Mouse (Mus musculus): ENCODE results near the gene Hfe2. TPM values are rescaled to one million over a fixed set of nuclear protein-coding genes. Genes with fewer than 3 reads are reported as not detected.

The Hfe2 gene
- polyA plus RNA-seq, 1 experiment from 2014 or later: 0.13 TPM

DNA sequence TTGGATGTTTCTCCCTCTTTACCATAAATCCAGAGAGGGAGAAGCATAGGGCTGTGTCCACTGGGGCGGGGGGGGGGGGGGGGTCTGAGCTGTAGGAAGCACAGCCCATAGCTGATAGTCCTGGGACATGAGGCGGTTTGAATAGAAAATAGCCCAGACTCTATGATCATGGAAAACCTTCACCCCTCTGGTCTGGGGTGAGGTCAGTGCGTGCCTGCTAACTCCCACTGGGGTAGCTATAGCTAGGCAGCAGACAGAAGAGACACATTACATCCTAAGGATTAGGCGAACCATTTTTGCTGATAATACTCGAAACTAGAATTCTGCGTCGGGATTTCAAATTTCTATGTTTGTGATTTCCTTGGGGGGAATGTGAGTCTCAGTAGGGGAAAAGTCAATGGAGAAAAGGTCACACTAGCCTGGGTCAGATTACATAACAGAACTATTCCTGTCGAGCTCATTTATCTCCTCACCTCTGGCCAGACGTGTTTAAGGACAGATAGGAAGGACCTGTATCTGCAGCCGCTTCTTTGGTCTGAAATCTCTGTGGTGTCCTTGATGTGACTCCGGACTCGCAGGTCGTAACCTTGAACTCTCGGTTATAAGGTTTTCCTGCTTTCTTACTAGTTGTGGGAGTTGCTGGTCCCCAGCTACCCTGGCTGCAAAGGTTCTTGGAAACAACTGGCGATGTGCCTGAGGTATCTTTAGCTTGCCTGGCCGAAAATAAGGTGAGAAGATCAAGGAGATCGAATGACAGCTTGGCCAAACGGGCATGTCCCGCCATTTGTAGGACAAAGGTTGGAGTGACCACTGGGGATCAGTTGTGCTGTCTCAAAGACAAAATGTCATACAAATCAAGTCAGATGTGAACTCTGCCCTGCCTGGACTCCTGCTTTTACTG is 48.9 kb downstream of the Hfe2 start:
- no peak for DNase-seq (ENCODE audit: low spot score)

DNA sequence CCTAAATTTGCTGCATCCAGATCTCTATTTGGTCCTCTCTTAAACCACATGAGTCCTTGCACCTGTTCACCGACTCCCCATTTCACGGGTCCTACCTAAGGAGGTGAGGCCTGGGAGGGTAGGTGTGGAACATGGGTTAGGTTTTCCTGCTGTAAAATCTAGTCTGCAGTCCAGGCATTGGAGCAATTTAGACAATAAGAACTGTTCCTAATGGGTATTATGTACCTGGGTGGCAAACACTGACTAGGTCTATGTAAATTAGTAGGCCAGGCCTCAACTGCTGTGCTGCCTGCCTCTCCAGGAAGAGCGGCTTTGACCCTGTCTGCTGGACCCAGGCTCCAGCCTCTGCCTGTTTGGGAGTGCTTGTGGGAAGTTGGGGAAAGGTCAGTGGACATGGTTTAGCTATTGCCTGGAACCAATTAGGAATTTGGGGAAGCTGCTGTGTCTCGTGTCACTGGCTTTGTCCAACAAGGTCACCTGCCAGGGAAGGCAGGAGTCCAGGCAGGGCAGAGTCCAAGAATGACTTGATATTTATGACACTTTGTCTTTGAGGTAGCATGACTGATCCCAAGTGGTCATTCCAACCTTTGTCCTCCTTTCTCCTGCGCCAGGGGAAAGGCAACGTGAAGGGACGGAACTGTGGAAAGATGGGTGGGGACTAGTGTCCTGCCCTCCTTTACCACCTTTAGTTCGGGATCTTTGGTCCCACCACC is 50.5 kb downstream of the Hfe2 start:
- no peak for DNase-seq (ENCODE audit: low spot score)

DNA sequence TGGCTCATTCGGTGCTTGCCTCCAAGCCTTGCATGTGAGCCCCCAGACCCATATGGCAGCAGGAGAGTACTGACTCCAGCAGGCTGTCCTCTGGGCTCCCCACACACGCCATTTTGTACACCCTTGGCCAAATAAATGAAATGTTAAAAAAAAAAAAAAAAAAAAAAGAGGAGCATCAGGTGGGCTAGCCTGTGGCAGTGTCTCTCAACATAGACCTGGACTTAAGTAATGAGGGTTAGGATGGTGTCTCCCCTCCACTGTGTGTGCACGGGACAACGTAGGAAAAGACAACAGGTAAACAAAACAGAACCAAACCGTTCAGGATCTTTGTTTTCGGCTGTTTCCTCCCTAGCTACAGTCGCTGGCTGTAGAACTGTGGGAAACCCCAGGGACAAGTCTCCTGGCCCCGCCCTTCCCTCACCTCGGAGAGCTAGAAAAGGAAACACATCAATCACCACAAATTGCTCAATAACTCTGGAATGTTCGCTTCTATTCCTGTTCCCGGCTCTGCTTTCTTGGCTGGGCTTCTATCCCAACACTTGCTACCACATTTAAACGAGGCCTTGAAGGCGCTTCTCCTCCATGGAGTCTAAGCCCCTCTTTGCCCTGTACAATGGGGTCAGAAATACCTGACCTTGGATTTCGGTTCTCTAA is 51.2 kb downstream of the Hfe2 start:
- no peak for DNase-seq (ENCODE audit: low spot score)

DNA sequence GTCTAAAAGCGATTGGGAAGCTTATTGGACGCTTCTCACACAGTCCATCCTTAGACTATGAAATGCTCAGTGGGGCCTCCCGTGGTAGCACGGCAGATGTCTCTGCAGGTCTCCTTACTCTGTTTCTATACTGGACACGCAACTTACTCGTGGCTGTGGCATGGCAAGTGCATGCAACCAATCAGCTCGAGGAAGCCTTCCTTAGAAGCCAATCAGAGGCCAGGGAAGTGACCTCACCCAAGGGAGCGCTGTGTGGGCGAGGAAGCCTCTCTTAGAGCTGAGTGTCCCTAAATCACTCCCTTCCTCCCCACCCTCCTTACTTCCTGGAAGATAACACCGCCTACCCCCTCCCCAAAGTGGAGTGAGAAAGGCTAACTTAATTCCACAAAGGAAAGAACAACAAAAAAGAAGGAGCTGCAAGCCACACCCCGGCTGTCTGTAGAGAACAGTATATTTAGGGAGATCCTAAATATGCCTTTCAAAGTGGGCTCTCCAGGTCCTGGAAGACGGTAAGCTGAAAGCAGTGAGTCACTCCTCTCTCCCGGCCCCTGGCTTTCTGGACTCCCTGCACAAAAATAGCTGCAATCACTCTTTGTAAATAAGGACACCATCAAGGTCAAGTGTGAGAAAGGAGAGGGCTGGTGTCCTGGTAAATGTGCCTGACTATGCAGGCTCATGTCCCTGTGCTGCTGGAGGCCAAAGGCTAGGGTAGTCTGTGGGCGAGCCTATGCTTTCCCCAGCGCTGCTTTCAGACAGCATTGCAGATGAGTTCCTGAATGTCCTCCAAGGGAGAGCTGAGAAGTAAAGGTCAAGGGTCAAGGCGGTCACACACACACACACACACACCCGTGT is 51.9 kb downstream of the Hfe2 start, which contains the start of gene Gm16253:
TSS of gene Gm16253 (plus strand) at position 295 of the 852 bp plus-strand sequence.
- peak; percentile 89 for DNase-seq (ENCODE audit: low spot score)

DNA sequence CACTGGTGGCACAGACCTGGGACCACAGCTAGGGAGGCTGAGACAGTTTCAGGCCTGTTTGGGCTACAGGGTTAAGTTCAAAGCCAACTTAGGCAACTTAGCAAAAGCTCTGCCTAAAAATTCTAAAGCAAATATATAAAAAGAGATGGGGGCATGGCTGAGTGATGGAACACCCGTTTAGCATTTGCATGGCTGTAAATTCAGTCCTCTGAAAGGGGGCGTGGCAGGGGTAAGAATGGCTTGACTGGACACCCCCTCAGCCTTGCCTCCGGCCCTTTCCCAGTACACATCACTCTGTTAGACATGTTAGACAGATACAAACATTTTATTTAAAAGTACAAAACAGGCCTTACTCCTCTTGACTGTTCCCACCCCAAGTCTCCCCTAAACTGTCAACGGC is 52.6 kb downstream of the Hfe2 start:
- DNase-seq (ENCODE audit: low spot score): no peak

Other genes starting within 250 kb of the Hfe2 start
- gene Fcgr1, start 231.2 kb upstream of the Hfe2 start, polyA plus RNA-seq (2015; fragmentation: Nextera tagmentation; extraction: Ambion mirVana): 3.4 and 5.0 TPM in 2 replicates
- 0.46 and 0.55 TPM in 2 replicates for gene BC107364, start 72.9 kb upstream of the Hfe2 start, polyA plus RNA-seq (2015; fragmentation: Nextera tagmentation; extraction: Ambion mirVana)
- gene Txnip, start 32.8 kb downstream of the Hfe2 start, polyA plus RNA-seq (2015; fragmentation: Nextera tagmentation; extraction: Ambion mirVana): 260 TPM in 2 replicates
- 0.42 and 0.46 TPM in 2 replicates for gene Gm16253, start 51.8 kb downstream of the Hfe2 start, polyA plus RNA-seq (2015; fragmentation: Nextera tagmentation; extraction: Ambion mirVana)
- 25.8 and 28.8 TPM in 2 replicates for gene Polr3gl, start 69.0 kb downstream of the Hfe2 start, polyA plus RNA-seq (2015; fragmentation: Nextera tagmentation; extraction: Ambion mirVana)
- gene Ankrd34a, start 71.5 kb downstream of the Hfe2 start, polyA plus RNA-seq (2015; fragmentation: Nextera tagmentation; extraction: Ambion mirVana): 0.07 and 0.09 TPM in 2 replicates
- gene Lix1l, start 76.0 kb downstream of the Hfe2 start, polyA plus RNA-seq (2015; fragmentation: Nextera tagmentation; extraction: Ambion mirVana): 1.7 TPM in 2 replicates
- 146 and 155 TPM in 2 replicates for gene Rbm8a, start 104.8 kb downstream of the Hfe2 start, polyA plus RNA-seq (2015; fragmentation: Nextera tagmentation; extraction: Ambion mirVana)
- gene Pex11b, start 110.2 kb downstream of the Hfe2 start, polyA plus RNA-seq (2015; fragmentation: Nextera tagmentation; extraction: Ambion mirVana): 50.0 and 52.6 TPM in 2 replicates
- gene Gm42957, start 110.3 kb downstream of the Hfe2 start, polyA plus RNA-seq (2015; fragmentation: Nextera tagmentation; extraction: Ambion mirVana): not detected in 2 replicates
- 0.31 and 0.35 TPM in 2 replicates for gene Itga10, start 120.4 kb downstream of the Hfe2 start, polyA plus RNA-seq (2015; fragmentation: Nextera tagmentation; extraction: Ambion mirVana)
- gene Ankrd35, start 145.0 kb downstream of the Hfe2 start, polyA plus RNA-seq (2015; fragmentation: Nextera tagmentation; extraction: Ambion mirVana): 1.5 and 1.9 TPM in 2 replicates
- gene Pias3, start 171.2 kb downstream of the Hfe2 start, polyA plus RNA-seq (2015; fragmentation: Nextera tagmentation; extraction: Ambion mirVana): 11.9 and 12.3 TPM in 2 replicates
- 19.5 and 20.7 TPM in 2 replicates for gene Nudt17, start 183.4 kb downstream of the Hfe2 start, polyA plus RNA-seq (2015; fragmentation: Nextera tagmentation; extraction: Ambion mirVana)
- gene Polr3c, start 202.5 kb downstream of the Hfe2 start, polyA plus RNA-seq (2015; fragmentation: Nextera tagmentation; extraction: Ambion mirVana): 31.8 and 34.5 TPM in 2 replicates
- 65.9 and 73.2 TPM in 2 replicates for gene Rnf115, start 202.5 kb downstream of the Hfe2 start, polyA plus RNA-seq (2015; fragmentation: Nextera tagmentation; extraction: Ambion mirVana)